Mouse (Mus musculus): ENCODE results near the gene Gm5941. TPM values are rescaled to one million over a fixed set of nuclear protein-coding genes. Genes with fewer than 3 reads are reported as not detected.
"Not testable (repeated sequence)": the region's sequence is repeated elsewhere in the genome, so short reads cannot be mapped to it uniquely, and the experiment has no call there.

Gm5941 gene
- not detected in 2 replicates for polyA plus RNA-seq (2016; fragmentation: Nextera tagmentation; extraction: Ambion mirVana)

GRCm38 (mm10) chrX:92489649-92490048 is at the start of gene Gm5941:
TSS of gene Gm5941 (plus strand) at chrX:92489949.
- H3K4me2 ChIP-seq (replicated peaks); H3K9me3 ChIP-seq (replicated peaks); H3K9ac ChIP-seq; H3K27ac ChIP-seq; H3K36me3 ChIP-seq; H3K27me3 ChIP-seq; ATAC-seq (ENCODE audit: low FRiP score); H3K4me3 ChIP-seq; H3K4me1 ChIP-seq: not testable (repeated sequence)
- WGBS, result 90% methylated on average over 4 of the region's 4 CpGs

- Histone ChIP-seq H3K4me3 (no peak overlapping the region), H3K4me1 (no peaks in the 10 kb centered on the region), H3K36me3 (no peaks in the 10 kb centered on the region), H3K9me3 (replicated peaks) (no peaks in the 10 kb centered on the region), H3K27ac (no peak overlapping the region), H3K4me2 (replicated peaks) (no peak overlapping the region), H3K27me3 (no peaks in the 10 kb centered on the region), H3K9ac (no peak overlapping the region)
- ATAC-seq (ENCODE audit: low FRiP score), result no peak
- WGBS, result 31% methylated on average over 3 of the region's 3 CpGs
Measured at GRCm38 (mm10) chrX:92460496-92460895, 29.3 kb upstream of the Gm5941 start.

- no peaks in the 10 kb centered on the region for H3K4me1 ChIP-seq
- no peak for ATAC-seq (ENCODE audit: low FRiP score)
- H3K9me3 ChIP-seq (replicated peaks), result no peaks in the 10 kb centered on the region
- 68% methylated on average over 4 of the region's 4 CpGs for WGBS
- H3K9ac ChIP-seq, result no peak overlapping the region
- H3K4me3 ChIP-seq, result no peak overlapping the region
- H3K36me3 ChIP-seq, result no peaks in the 10 kb centered on the region
- H3K27ac ChIP-seq, result no peak overlapping the region
- no peak overlapping the region for H3K4me2 ChIP-seq (replicated peaks)
- no peaks in the 10 kb centered on the region for H3K27me3 ChIP-seq
Measured at GRCm38 (mm10) chrX:92464773-92465172, 25.0 kb upstream of the Gm5941 start.

- Histone ChIP-seq H3K36me3 (no peaks in the 10 kb centered on the region), H3K27ac (no peak overlapping the region), H3K4me2 (replicated peaks) (no peak overlapping the region), H3K27me3 (no peaks in the 10 kb centered on the region), H3K4me3 (no peak overlapping the region), H3K4me1 (no peaks in the 10 kb centered on the region), H3K9ac (no peak overlapping the region), H3K9me3 (replicated peaks) (no peaks in the 10 kb centered on the region)
- ATAC-seq (ENCODE audit: low FRiP score), result no peak
- 35% methylated on average over 1 of the region's 1 CpGs for WGBS
Measured at GRCm38 (mm10) chrX:92498254-92498653, 8.5 kb downstream of the Gm5941 start.

GRCm38 (mm10) chrX:92527826-92528225 is 38.1 kb downstream of the Gm5941 start:
- H3K27ac ChIP-seq, result no peak overlapping the region
- H3K4me1 ChIP-seq, result no peaks in the 10 kb centered on the region
- H3K36me3 ChIP-seq, result no peaks in the 10 kb centered on the region
- no peak overlapping the region for H3K9ac ChIP-seq
- H3K4me3 ChIP-seq, result no peak overlapping the region
- ATAC-seq (ENCODE audit: low FRiP score), result no peak
- no peaks in the 10 kb centered on the region for H3K27me3 ChIP-seq
- 68% methylated on average over 1 of the region's 1 CpGs for WGBS
- no peak overlapping the region for H3K4me2 ChIP-seq (replicated peaks)
- no peaks in the 10 kb centered on the region for H3K9me3 ChIP-seq (replicated peaks)

Other genes starting within 250 kb of the Gm5941 start
- gene Mageb18, start 109.6 kb downstream of the Gm5941 start, polyA plus RNA-seq (2016; fragmentation: Nextera tagmentation; extraction: Ambion mirVana), result not detected in 2 replicates

All from hindbrain, embryonic 12.5 days (tissue).